Mouse (Mus musculus): ENCODE data around the gene Cenpt. TPM values are rescaled to one million over a fixed set of nuclear protein-coding genes. Genes with fewer than 3 reads are reported as not detected.

The Cenpt gene
- total and polyA plus RNA-seq, 2 experiments from 2014 or later, result 12.9 to 28.3 TPM

DNA sequence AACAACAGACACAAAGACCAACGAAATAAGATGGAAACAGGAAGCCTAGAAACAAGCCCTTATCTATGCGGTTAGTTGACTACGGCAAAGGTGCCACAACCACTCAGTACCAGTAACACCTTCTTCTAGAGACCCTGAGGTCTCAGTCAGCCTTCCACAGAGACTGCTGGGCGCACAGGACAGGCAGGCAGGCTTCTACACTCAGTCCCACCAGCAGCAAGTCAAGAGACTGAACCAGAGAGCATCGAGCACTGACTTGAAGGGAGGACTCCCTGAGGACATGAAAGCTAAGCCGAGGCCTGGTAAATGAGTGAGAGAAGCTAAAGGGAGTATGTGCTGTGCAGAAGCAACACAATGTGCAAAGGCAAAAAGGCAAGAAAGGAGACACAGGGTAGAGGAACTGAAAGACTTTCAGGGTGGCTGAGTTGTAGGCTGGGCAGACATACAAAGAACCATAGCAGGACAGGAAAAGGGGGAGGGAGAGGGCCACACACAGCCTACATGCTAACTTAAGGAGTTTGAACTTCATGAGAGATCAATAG is 42.8 kb downstream of the Cenpt start:
- TF ChIP-seq CTCF (IDR thresholded peaks at IDR 0.05; ENCODE audit: low read depth), result no peak
- no peak for TF ChIP-seq EP300 (IDR thresholded peaks at IDR 0.05; ENCODE audit: low read depth)
- 80% methylated on average over 6 of the region's 6 CpGs for WGBS
- no peak overlapping the region for H3K4me2 ChIP-seq (ENCODE audit: low read depth, low read length)
- no peak overlapping the region for H3K27ac ChIP-seq (ENCODE audit: low read depth)
- no peaks in the 10 kb centered on the region for H3K9me3 ChIP-seq (replicated peaks; ENCODE audit: control insufficient read depth, low read length)
- no peak overlapping the region for H3K4me3 ChIP-seq (ENCODE audit: low read depth, low read length)
- DNase-seq (ENCODE audit: low spot score), result no peak
- peaks cover 5% of the 10 kb centered on the region; the same call in 1 of the 2 replicates for H3K36me3 ChIP-seq (replicated peaks; ENCODE audit: control insufficient read depth, insufficient read depth, low read length)
- H3K4me1 ChIP-seq (ENCODE audit: control insufficient read depth, insufficient read depth), result peaks cover 16% of the 10 kb centered on the region; the same call in 1 of the 2 replicates
- no peak overlapping the region for H3K9ac ChIP-seq (replicated peaks; ENCODE audit: low read depth, low read length)
- H3K27me3 ChIP-seq (ENCODE audit: control insufficient read depth, insufficient read depth, low read length), result no peaks in the 10 kb centered on the region
- no peak for ATAC-seq (ENCODE audit: insufficient read depth, low read depth)

- no peak overlapping the region for H3K4me2 ChIP-seq (ENCODE audit: low read depth, low read length)
- no peak overlapping the region for H3K9ac ChIP-seq (replicated peaks; ENCODE audit: low read depth, low read length)
- no peaks in the 10 kb centered on the region for H3K9me3 ChIP-seq (replicated peaks; ENCODE audit: control insufficient read depth, low read length)
- H3K36me3 ChIP-seq (replicated peaks; ENCODE audit: control insufficient read depth, insufficient read depth, low read length), result peaks cover 10% of the 10 kb centered on the region; the same call in 1 of the 2 replicates
- ATAC-seq (ENCODE audit: insufficient read depth, low read depth) (no peak), DNase-seq (ENCODE audit: low spot score) (no peak)
- no peak overlapping the region for H3K27ac ChIP-seq (ENCODE audit: low read depth)
- WGBS, result 77% methylated on average over 2 of the region's 2 CpGs
- no peak for TF ChIP-seq CTCF (IDR thresholded peaks at IDR 0.05; ENCODE audit: low read depth)
- no peak for TF ChIP-seq EP300 (IDR thresholded peaks at IDR 0.05; ENCODE audit: low read depth)
- no peak overlapping the region for H3K4me3 ChIP-seq (ENCODE audit: low read depth, low read length)
- peaks cover 16% of the 10 kb centered on the region; the same call in 1 of the 2 replicates for H3K4me1 ChIP-seq (ENCODE audit: control insufficient read depth, insufficient read depth)
- no peaks in the 10 kb centered on the region for H3K27me3 ChIP-seq (ENCODE audit: control insufficient read depth, insufficient read depth, low read length)
Measured at GRCm38 (mm10) chr8:105808480-105808879, 44.6 kb downstream of the Cenpt start.

GRCm38 (mm10) chr8:105807766-105808165 is 45.3 kb downstream of the Cenpt start:
- no peaks in the 10 kb centered on the region for H3K27me3 ChIP-seq (ENCODE audit: control insufficient read depth, insufficient read depth, low read length)
- TF ChIP-seq EP300 (IDR thresholded peaks at IDR 0.05; ENCODE audit: low read depth), result no peak
- no peak for TF ChIP-seq CTCF (IDR thresholded peaks at IDR 0.05; ENCODE audit: low read depth)
- no peak overlapping the region for H3K9ac ChIP-seq (replicated peaks; ENCODE audit: low read depth, low read length)
- H3K36me3 ChIP-seq (replicated peaks; ENCODE audit: control insufficient read depth, insufficient read depth, low read length), result peaks cover 7% of the 10 kb centered on the region; the same call in 1 of the 2 replicates
- no peaks in the 10 kb centered on the region for H3K9me3 ChIP-seq (replicated peaks; ENCODE audit: control insufficient read depth, low read length)
- no peak overlapping the region for H3K4me2 ChIP-seq (ENCODE audit: low read depth, low read length)
- ATAC-seq (ENCODE audit: insufficient read depth, low read depth), result no peak; the same call in 1 of the 2 replicates
- peaks cover 16% of the 10 kb centered on the region; the same call in 1 of the 2 replicates for H3K4me1 ChIP-seq (ENCODE audit: control insufficient read depth, insufficient read depth)
- 74% methylated on average over 5 of the region's 5 CpGs for WGBS
- H3K4me3 ChIP-seq (ENCODE audit: low read depth, low read length), result no peak overlapping the region
- DNase-seq (ENCODE audit: low spot score), result no peak
- H3K27ac ChIP-seq (ENCODE audit: low read depth), result no peak overlapping the region; the same call in 1 of the 2 replicates

DNA sequence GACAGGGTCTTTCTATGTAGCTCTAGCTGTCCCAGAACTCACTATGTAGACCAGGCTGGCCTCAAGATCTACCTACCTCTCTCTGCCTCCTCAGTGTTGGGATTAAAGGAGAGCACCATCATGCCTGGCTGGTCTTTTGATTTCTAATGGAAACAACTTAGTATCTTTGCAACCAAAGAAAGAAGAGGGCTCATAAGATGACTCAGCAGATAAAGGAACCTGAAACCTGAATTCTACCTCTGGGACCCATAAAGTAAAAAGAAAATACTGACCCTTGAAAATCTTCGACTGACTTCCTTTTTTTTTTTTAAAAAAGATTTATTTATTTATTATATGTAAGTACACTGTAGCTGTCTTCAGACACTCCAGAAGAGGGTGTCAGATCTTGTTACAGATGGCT is 47.1 kb downstream of the Cenpt start:
- Histone ChIP-seq H3K36me3 (replicated peaks; ENCODE audit: control insufficient read depth, insufficient read depth, low read length) (0 out of 2 replicates have a peak, but pooled peaks cover 7% of the 10 kb centered on the region), H3K9me3 (replicated peaks; ENCODE audit: control insufficient read depth, low read length) (no peaks in the 10 kb centered on the region), H3K27me3 (ENCODE audit: control insufficient read depth, insufficient read depth, low read length) (no peaks in the 10 kb centered on the region), H3K4me1 (ENCODE audit: control insufficient read depth, insufficient read depth) (peaks cover 16% of the 10 kb centered on the region; the same call in 1 of the 2 replicates), H3K9ac (replicated peaks; ENCODE audit: low read depth, low read length) (no peak overlapping the region), H3K27ac (ENCODE audit: low read depth) (no peak overlapping the region), H3K4me2 (ENCODE audit: low read depth, low read length) (no peak overlapping the region), H3K4me3 (ENCODE audit: low read depth, low read length) (no peak overlapping the region)
- WGBS, result 86% methylated on average over 1 of the region's 1 CpGs
- TF ChIP-seq CTCF (IDR thresholded peaks at IDR 0.05; ENCODE audit: low read depth) (no peak), EP300 (IDR thresholded peaks at IDR 0.05; ENCODE audit: low read depth) (no peak)
- DNase-seq (ENCODE audit: low spot score), result no peak
- no peak for ATAC-seq (ENCODE audit: insufficient read depth, low read depth)

GRCm38 (mm10) chr8:105805346-105805745 is 47.7 kb downstream of the Cenpt start:
- Histone ChIP-seq H3K4me1 (ENCODE audit: control insufficient read depth, insufficient read depth) (peaks cover 13% of the 10 kb centered on the region; the same call in 1 of the 2 replicates), H3K4me2 (ENCODE audit: low read depth, low read length) (no peak overlapping the region), H3K4me3 (ENCODE audit: low read depth, low read length) (no peak overlapping the region), H3K36me3 (replicated peaks; ENCODE audit: control insufficient read depth, insufficient read depth, low read length) (0 out of 2 replicates have a peak, but pooled peaks cover 7% of the 10 kb centered on the region), H3K9me3 (replicated peaks; ENCODE audit: control insufficient read depth, low read length) (no peaks in the 10 kb centered on the region), H3K27ac (ENCODE audit: low read depth) (no peak overlapping the region), H3K9ac (replicated peaks; ENCODE audit: low read depth, low read length) (no peak overlapping the region), H3K27me3 (ENCODE audit: control insufficient read depth, insufficient read depth, low read length) (no peaks in the 10 kb centered on the region)
- TF ChIP-seq EP300 (IDR thresholded peaks at IDR 0.05; ENCODE audit: low read depth) (no peak), CTCF (IDR thresholded peaks at IDR 0.05; ENCODE audit: low read depth) (no peak)
- WGBS, result 79% methylated on average over 3 of the region's 3 CpGs
- DNase-seq (ENCODE audit: low spot score), result no peak
- ATAC-seq (ENCODE audit: insufficient read depth, low read depth), result no peak

- Histone ChIP-seq H3K36me3 (replicated peaks; ENCODE audit: control insufficient read depth, insufficient read depth, low read length) (0 out of 2 replicates have a peak, but pooled peaks cover 7% of the 10 kb centered on the region), H3K4me1 (ENCODE audit: control insufficient read depth, insufficient read depth) (peaks cover 17% of the 10 kb centered on the region; the same call in 1 of the 2 replicates), H3K4me3 (ENCODE audit: low read depth, low read length) (no peak overlapping the region), H3K27ac (ENCODE audit: low read depth) (no peak overlapping the region), H3K9me3 (replicated peaks; ENCODE audit: control insufficient read depth, low read length) (no peaks in the 10 kb centered on the region), H3K4me2 (ENCODE audit: low read depth, low read length) (no peak overlapping the region), H3K9ac (replicated peaks; ENCODE audit: low read depth, low read length) (no peak overlapping the region), H3K27me3 (ENCODE audit: control insufficient read depth, insufficient read depth, low read length) (no peaks in the 10 kb centered on the region)
- no peak for ATAC-seq (ENCODE audit: insufficient read depth, low read depth)
- TF ChIP-seq EP300 (IDR thresholded peaks at IDR 0.05; ENCODE audit: low read depth) (no peak), CTCF (IDR thresholded peaks at IDR 0.05; ENCODE audit: low read depth) (no peak)
- DNase-seq (ENCODE audit: low spot score), result no peak
- WGBS, result 90% methylated on average over 7 of the region's 7 CpGs
Measured at GRCm38 (mm10) chr8:105804797-105805196, 48.3 kb downstream of the Cenpt start.
